Mouse (Mus musculus): ENCODE data around the gene Mrpl33. TPM values are rescaled to one million over a fixed set of nuclear protein-coding genes. Genes with fewer than 3 reads are reported as not detected.

Gene Mrpl33
- polyA plus RNA-seq, 1 experiment from 2014 or later, result 300 TPM

- Histone ChIP-seq H3K9me3 (ENCODE audit: control insufficient read depth, low read length) (no peaks in the 10 kb centered on the region), H3K36me3 (ENCODE audit: control insufficient read depth, insufficient read depth, low read length) (peaks cover 4% of the 10 kb centered on the region; the same call in 1 of the 2 replicates), H3K4me2 (no peak overlapping the region), H3K9ac (ENCODE audit: low read depth, low read length) (no peak overlapping the region), H3K4me3 (ENCODE audit: low read depth, low read length) (no peak overlapping the region), H3K27me3 (replicated peaks; ENCODE audit: control insufficient read depth, insufficient read depth, low read length) (no peaks in the 10 kb centered on the region; the same call in 1 of the 2 replicates), H3K27ac (ENCODE audit: low read depth, low read length) (no peak overlapping the region), H3K4me1 (replicated peaks; ENCODE audit: control insufficient read depth, insufficient read depth, low read length) (0 out of 2 replicates have a peak, but pooled peaks cover 2% of the 10 kb centered on the region)
- WGBS, result 66% methylated on average over 3 of the region's 3 CpGs
- ATAC-seq (replicated peaks; ENCODE audit: low FRiP score) (no peak), DNase-seq (ENCODE audit: low spot score) (no peak)
Observed at GRCm38 (mm10) chr5:31566457-31566856, 30.3 kb upstream of the Mrpl33 start.

- H3K27ac ChIP-seq (ENCODE audit: low read depth, low read length), result no peak overlapping the region
- WGBS, result 62% methylated on average over 5 of the region's 5 CpGs
- H3K27me3 ChIP-seq (replicated peaks; ENCODE audit: control insufficient read depth, insufficient read depth, low read length), result no peaks in the 10 kb centered on the region; the same call in 1 of the 2 replicates
- no peak overlapping the region for H3K9ac ChIP-seq (ENCODE audit: low read depth, low read length)
- 0 out of 2 replicates have a peak, but pooled peaks cover 2% of the 10 kb centered on the region for H3K4me1 ChIP-seq (replicated peaks; ENCODE audit: control insufficient read depth, insufficient read depth, low read length)
- H3K36me3 ChIP-seq (ENCODE audit: control insufficient read depth, insufficient read depth, low read length), result no peaks in the 10 kb centered on the region
- no peaks in the 10 kb centered on the region for H3K9me3 ChIP-seq (ENCODE audit: control insufficient read depth, low read length)
- H3K4me2 ChIP-seq, result no peak overlapping the region
- no peak for DNase-seq (ENCODE audit: low spot score)
- ATAC-seq (replicated peaks; ENCODE audit: low FRiP score), result no peak
- no peak overlapping the region for H3K4me3 ChIP-seq (ENCODE audit: low read depth, low read length)
Observed at GRCm38 (mm10) chr5:31567951-31568657, 28.6 kb upstream of the Mrpl33 start.

GRCm38 (mm10) chr5:31571023-31571608 is 25.6 kb upstream of the Mrpl33 start:
- 16% methylated on average over 20 of the region's 20 CpGs for WGBS
- no peak overlapping the region for H3K27ac ChIP-seq (ENCODE audit: low read depth, low read length)
- H3K9ac ChIP-seq (ENCODE audit: low read depth, low read length), result no peak overlapping the region
- H3K4me3 ChIP-seq (ENCODE audit: low read depth, low read length), result no peak overlapping the region
- H3K9me3 ChIP-seq (ENCODE audit: control insufficient read depth, low read length), result no peaks in the 10 kb centered on the region
- ATAC-seq (replicated peaks; ENCODE audit: low FRiP score) (no peak), DNase-seq (ENCODE audit: low spot score) (no peak)
- H3K27me3 ChIP-seq (replicated peaks; ENCODE audit: control insufficient read depth, insufficient read depth, low read length), result no peaks in the 10 kb centered on the region; the same call in 1 of the 2 replicates
- H3K4me2 ChIP-seq, result peak overlapping the region; percentile 43
- 0 out of 2 replicates have a peak, but pooled peaks cover 2% of the 10 kb centered on the region for H3K4me1 ChIP-seq (replicated peaks; ENCODE audit: control insufficient read depth, insufficient read depth, low read length)
- H3K36me3 ChIP-seq (ENCODE audit: control insufficient read depth, insufficient read depth, low read length), result no peaks in the 10 kb centered on the region

- WGBS, result 79% methylated on average over 3 of the region's 3 CpGs
- no peak for ATAC-seq (replicated peaks; ENCODE audit: low FRiP score)
- no peaks in the 10 kb centered on the region; the same call in 1 of the 2 replicates for H3K27me3 ChIP-seq (replicated peaks; ENCODE audit: control insufficient read depth, insufficient read depth, low read length)
Observed at GRCm38 (mm10) chr5:31573722-31574121, 23.0 kb upstream of the Mrpl33 start.

GRCm38 (mm10) chr5:31576539-31576975 is 20.2 kb upstream of the Mrpl33 start:
- Histone ChIP-seq H3K4me2 (no peak overlapping the region), H3K27me3 (replicated peaks; ENCODE audit: control insufficient read depth, insufficient read depth, low read length) (no peaks in the 10 kb centered on the region), H3K4me3 (ENCODE audit: low read depth, low read length) (no peak overlapping the region), H3K36me3 (ENCODE audit: control insufficient read depth, insufficient read depth, low read length) (no peaks in the 10 kb centered on the region), H3K9ac (ENCODE audit: low read depth, low read length) (no peak overlapping the region), H3K4me1 (replicated peaks; ENCODE audit: control insufficient read depth, insufficient read depth, low read length) (no peaks in the 10 kb centered on the region), H3K9me3 (ENCODE audit: control insufficient read depth, low read length) (no peaks in the 10 kb centered on the region), H3K27ac (ENCODE audit: low read depth, low read length) (no peak overlapping the region)
- DNase-seq (ENCODE audit: low spot score) (no peak), ATAC-seq (replicated peaks; ENCODE audit: low FRiP score) (no peak)
- WGBS, result 76% methylated on average over 7 of the region's 7 CpGs

More at GRCm38 (mm10) chr5:31573722-31574121, 23.0 kb upstream of the Mrpl33 start:
- DNase-seq (ENCODE audit: low spot score), result no peak
- Histone ChIP-seq H3K4me1 (replicated peaks; ENCODE audit: control insufficient read depth, insufficient read depth, low read length) (0 out of 2 replicates have a peak, but pooled peaks cover 2% of the 10 kb centered on the region), H3K27ac (ENCODE audit: low read depth, low read length) (no peak overlapping the region), H3K9ac (ENCODE audit: low read depth, low read length) (no peak overlapping the region), H3K4me3 (ENCODE audit: low read depth, low read length) (no peak overlapping the region), H3K4me2 (no peak overlapping the region), H3K9me3 (ENCODE audit: control insufficient read depth, low read length) (no peaks in the 10 kb centered on the region), H3K36me3 (ENCODE audit: control insufficient read depth, insufficient read depth, low read length) (no peaks in the 10 kb centered on the region)

GRCm38 (mm10) chr5:31581263-31581662 is 15.5 kb upstream of the Mrpl33 start:
- Histone ChIP-seq H3K27me3 (replicated peaks; ENCODE audit: control insufficient read depth, insufficient read depth, low read length) (no peaks in the 10 kb centered on the region), H3K27ac (ENCODE audit: low read depth, low read length) (no peak overlapping the region), H3K4me2 (no peak overlapping the region), H3K9me3 (ENCODE audit: control insufficient read depth, low read length) (no peaks in the 10 kb centered on the region), H3K9ac (ENCODE audit: low read depth, low read length) (no peak overlapping the region), H3K4me1 (replicated peaks; ENCODE audit: control insufficient read depth, insufficient read depth, low read length) (no peaks in the 10 kb centered on the region), H3K4me3 (ENCODE audit: low read depth, low read length) (no peak overlapping the region), H3K36me3 (ENCODE audit: control insufficient read depth, insufficient read depth, low read length) (no peaks in the 10 kb centered on the region)
- 73% methylated on average over 6 of the region's 6 CpGs for WGBS
- DNase-seq (ENCODE audit: low spot score), result no peak
- no peak for ATAC-seq (replicated peaks; ENCODE audit: low FRiP score)

GRCm38 (mm10) chr5:31581932-31582331 is 14.8 kb upstream of the Mrpl33 start:
- DNase-seq (ENCODE audit: low spot score) (no peak), ATAC-seq (replicated peaks; ENCODE audit: low FRiP score) (no peak)
- no peak overlapping the region for H3K27ac ChIP-seq (ENCODE audit: low read depth, low read length)
- H3K4me1 ChIP-seq (replicated peaks; ENCODE audit: control insufficient read depth, insufficient read depth, low read length), result no peaks in the 10 kb centered on the region
- H3K9me3 ChIP-seq (ENCODE audit: control insufficient read depth, low read length), result no peaks in the 10 kb centered on the region
- WGBS, result 59% methylated on average over 3 of the region's 3 CpGs
- H3K36me3 ChIP-seq (ENCODE audit: control insufficient read depth, insufficient read depth, low read length), result no peaks in the 10 kb centered on the region
- H3K4me3 ChIP-seq (ENCODE audit: low read depth, low read length), result no peak overlapping the region
- no peaks in the 10 kb centered on the region for H3K27me3 ChIP-seq (replicated peaks; ENCODE audit: control insufficient read depth, insufficient read depth, low read length)
- H3K9ac ChIP-seq (ENCODE audit: low read depth, low read length), result no peak overlapping the region
- H3K4me2 ChIP-seq, result no peak overlapping the region

GRCm38 (mm10) chr5:31583261-31583660 is 13.5 kb upstream of the Mrpl33 start:
- ATAC-seq (replicated peaks; ENCODE audit: low FRiP score) (no peak), DNase-seq (ENCODE audit: low spot score) (no peak)
- 84% methylated on average over 2 of the region's 2 CpGs for WGBS
- H3K4me3 ChIP-seq (ENCODE audit: low read depth, low read length), result no peak overlapping the region
- H3K4me2 ChIP-seq, result no peak overlapping the region
- no peaks in the 10 kb centered on the region for H3K36me3 ChIP-seq (ENCODE audit: control insufficient read depth, insufficient read depth, low read length)
- H3K4me1 ChIP-seq (replicated peaks; ENCODE audit: control insufficient read depth, insufficient read depth, low read length), result no peaks in the 10 kb centered on the region
- H3K9me3 ChIP-seq (ENCODE audit: control insufficient read depth, low read length), result no peaks in the 10 kb centered on the region
- no peak overlapping the region for H3K9ac ChIP-seq (ENCODE audit: low read depth, low read length)
- H3K27ac ChIP-seq (ENCODE audit: low read depth, low read length), result no peak overlapping the region
- H3K27me3 ChIP-seq (replicated peaks; ENCODE audit: control insufficient read depth, insufficient read depth, low read length), result no peaks in the 10 kb centered on the region

- WGBS, result 87% methylated on average over 4 of the region's 4 CpGs
- ATAC-seq (replicated peaks; ENCODE audit: low FRiP score), result no peak
- H3K9me3 ChIP-seq (ENCODE audit: control insufficient read depth, low read length), result no peaks in the 10 kb centered on the region
Observed at GRCm38 (mm10) chr5:31585526-31585925, 11.2 kb upstream of the Mrpl33 start.

More at GRCm38 (mm10) chr5:31585526-31585925, 11.2 kb upstream of the Mrpl33 start:
- Histone ChIP-seq H3K27me3 (replicated peaks; ENCODE audit: control insufficient read depth, insufficient read depth, low read length) (no peaks in the 10 kb centered on the region), H3K4me1 (replicated peaks; ENCODE audit: control insufficient read depth, insufficient read depth, low read length) (no peaks in the 10 kb centered on the region), H3K4me2 (no peak overlapping the region), H3K36me3 (ENCODE audit: control insufficient read depth, insufficient read depth, low read length) (no peaks in the 10 kb centered on the region), H3K9ac (ENCODE audit: low read depth, low read length) (no peak overlapping the region), H3K27ac (ENCODE audit: low read depth, low read length) (no peak overlapping the region), H3K4me3 (ENCODE audit: low read depth, low read length) (no peak overlapping the region)
- DNase-seq (ENCODE audit: low spot score), result no peak
